Mouse (Mus musculus) stomach, embryonic 15.5 days (tissue): ENCODE measurements around the gene Park7. TPM values are rescaled to one million over a fixed set of nuclear protein-coding genes. Genes with fewer than 3 reads are reported as not detected.
A peak's percentile ranks its signal among the peaks of the same experiment; 100 is the strongest.

Experiments used
- ATAC-seq: fragments of 200-750 bp; cut with Nextera tagmentation; 2 replicates; pipeline ENCODE4 v1.8.0; 2017; ENCODE audit warnings: low read depth, moderate number of reproducible peaks, moderate TSS enrichment; ENCODE audit not compliant: insufficient read depth, low FRiP score
- H3K27ac ChIP-seq: fragments of 300-500 bp; sonication (generic); 2 replicates; pipeline ENCODE4 v1.5.1; 2015; ENCODE audit warnings: mild to moderate bottlenecking, inconsistent platforms
- H3K27me3 ChIP-seq: fragments of 300-500 bp; sonication (generic); replicated peaks from 2 replicates; pipeline ENCODE4 v1.6.1; 2015; ENCODE audit warnings: inconsistent platforms
- H3K36me3 ChIP-seq: fragments of 300-500 bp; sonication (generic); 2 replicates; pipeline ENCODE4 v1.6.1; 2015; ENCODE audit warnings: inconsistent platforms
- H3K4me1 ChIP-seq: fragments of 300-500 bp; sonication (generic); 2 replicates; pipeline ENCODE4 v1.6.1; 2015; ENCODE audit warnings: inconsistent platforms
- H3K4me2 ChIP-seq: fragments of 300-500 bp; sonication (generic); 2 replicates; pipeline ENCODE4 v1.6.1; 2015; ENCODE audit warnings: mild to moderate bottlenecking, inconsistent platforms
- H3K4me3 ChIP-seq: fragments of 300-500 bp; sonication (generic); replicated peaks from 2 replicates; pipeline ENCODE4 v1.5.1; 2015; ENCODE audit warnings: inconsistent platforms
- H3K9ac ChIP-seq: fragments of 300-500 bp; sonication (generic); 2 replicates; pipeline ENCODE4 v1.6.1; 2015; ENCODE audit warnings: inconsistent platforms
- H3K9me3 ChIP-seq: fragments of 300-500 bp; sonication (generic); 2 replicates; pipeline ENCODE4 v1.6.1; 2016; ENCODE audit warnings: inconsistent platforms
- WGBS: fragments of 180-500 bp; shearing (Covaris S2); methylation state at CpG from one replicate; pipeline ENCODE4 v1.1.7; 2015; 5-methylcytosine and 5-hydroxymethylcytosine counted together
- polyA plus RNA-seq: library from polyadenylated mRNA; unstranded; fragments of >200 nt; fragmentation: Nextera tagmentation; extraction: Ambion mirVana; gene quantifications from 2 replicates; pipeline ENCODE4 v1.2.1, GENCODE M21; 2015

Park7 gene
- polyA plus RNA-seq, 1 experiment from 2014 or later, result 424 TPM

GRCm38 (mm10) chr4:150870963-150871391 is 43.3 kb downstream of the Park7 start:
- 0 out of 2 replicates have a peak, but pooled peaks have one; percentile 36 for ATAC-seq
- H3K4me2 ChIP-seq, result no peak overlapping the region
- no peaks in the 10 kb centered on the region for H3K9me3 ChIP-seq
- H3K27ac ChIP-seq, result peak overlapping the region; percentile 81
- peaks cover 27% of the 10 kb centered on the region for H3K4me1 ChIP-seq
- no peak overlapping the region for H3K4me3 ChIP-seq
- H3K36me3 ChIP-seq, result peaks cover 16% of the 10 kb centered on the region
- 65% methylated on average over 13 of the region's 13 CpGs for whole genome bisulfite sequencing
- H3K27me3 ChIP-seq, result no peaks in the 10 kb centered on the region
- no peak overlapping the region for H3K9ac ChIP-seq

- Histone ChIP-seq H3K9me3 (no peaks in the 10 kb centered on the region), H3K27ac (peak overlapping the region; percentile 81; the same call in 1 of the 2 replicates), H3K36me3 (peaks cover 27% of the 10 kb centered on the region), H3K4me3 (no peak overlapping the region), H3K4me1 (peaks cover 27% of the 10 kb centered on the region), H3K27me3 (no peaks in the 10 kb centered on the region), H3K9ac (no peak overlapping the region), H3K4me2 (no peak overlapping the region)
- no peak for ATAC-seq
- 44% methylated on average over 17 of the region's 17 CpGs for WGBS
Measured at GRCm38 (mm10) chr4:150869276-150870197, 44.7 kb downstream of the Park7 start.

GRCm38 (mm10) chr4:150868859-150869258 is 45.4 kb downstream of the Park7 start:
- H3K27me3 ChIP-seq, result no peaks in the 10 kb centered on the region
- no peaks in the 10 kb centered on the region for H3K9me3 ChIP-seq
- no peak for ATAC-seq
- WGBS, result 77% methylated on average over 2 of the region's 2 CpGs
- no peak overlapping the region for H3K4me2 ChIP-seq
- no peak overlapping the region for H3K9ac ChIP-seq
- peaks cover 27% of the 10 kb centered on the region for H3K36me3 ChIP-seq
- H3K4me1 ChIP-seq, result peaks cover 27% of the 10 kb centered on the region
- 0 out of 2 replicates have a peak overlapping the region, but pooled peaks have one; percentile 9 for H3K27ac ChIP-seq
- no peak overlapping the region for H3K4me3 ChIP-seq

GRCm38 (mm10) chr4:150868161-150868560 is 46.1 kb downstream of the Park7 start:
- no peak overlapping the region for H3K27ac ChIP-seq
- H3K9me3 ChIP-seq, result no peaks in the 10 kb centered on the region
- H3K36me3 ChIP-seq, result peaks cover 27% of the 10 kb centered on the region
- ATAC-seq, result no peak
- no peaks in the 10 kb centered on the region for H3K27me3 ChIP-seq
- H3K4me1 ChIP-seq, result peaks cover 27% of the 10 kb centered on the region
- H3K4me3 ChIP-seq, result no peak overlapping the region
- 70% methylated on average over 6 of the region's 6 CpGs for WGBS
- no peak overlapping the region for H3K4me2 ChIP-seq
- no peak overlapping the region for H3K9ac ChIP-seq

DNA sequence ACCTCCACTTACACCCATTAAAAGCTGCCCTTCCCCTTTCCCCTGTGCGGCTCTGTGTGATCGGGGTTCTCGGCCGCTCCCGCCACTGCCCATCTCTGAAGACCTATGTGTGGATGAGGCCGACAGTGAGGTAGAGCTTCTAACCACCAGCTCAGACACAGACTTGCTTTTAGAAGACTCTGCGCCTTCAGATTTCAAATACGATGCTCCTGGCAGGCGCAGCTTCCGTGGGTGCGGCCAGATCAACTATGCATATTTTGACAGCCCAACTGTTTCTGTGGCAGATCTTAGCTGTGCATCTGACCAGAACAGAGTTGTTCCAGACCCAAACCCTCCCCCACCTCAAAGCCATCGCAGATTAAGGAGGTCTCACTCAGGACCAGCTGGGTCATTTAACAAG is 47.7 kb downstream of the Park7 start:
- Histone ChIP-seq H3K4me1 (peaks cover 17% of the 10 kb centered on the region), H3K9me3 (no peaks in the 10 kb centered on the region), H3K4me3 (no peak overlapping the region), H3K27me3 (no peaks in the 10 kb centered on the region), H3K36me3 (peaks cover 27% of the 10 kb centered on the region), H3K4me2 (no peak overlapping the region), H3K9ac (no peak overlapping the region), H3K27ac (no peak overlapping the region)
- 89% methylated on average over 12 of the region's 12 CpGs for WGBS
- no peak for ATAC-seq

GRCm38 (mm10) chr4:150866069-150866468 is 48.2 kb downstream of the Park7 start:
- Histone ChIP-seq H3K9me3 (no peaks in the 10 kb centered on the region), H3K27ac (no peak overlapping the region), H3K36me3 (peaks cover 27% of the 10 kb centered on the region), H3K4me1 (peaks cover 15% of the 10 kb centered on the region), H3K9ac (no peak overlapping the region), H3K4me3 (no peak overlapping the region), H3K27me3 (no peaks in the 10 kb centered on the region), H3K4me2 (no peak overlapping the region)
- ATAC-seq, result no peak
- WGBS, result 86% methylated on average over 11 of the region's 11 CpGs

GRCm38 (mm10) chr4:150865371-150865770 is 48.9 kb downstream of the Park7 start:
- Histone ChIP-seq H3K9me3 (no peaks in the 10 kb centered on the region), H3K27ac (no peak overlapping the region), H3K4me2 (no peak overlapping the region), H3K36me3 (peaks cover 27% of the 10 kb centered on the region), H3K4me3 (no peak overlapping the region), H3K9ac (no peak overlapping the region), H3K27me3 (no peaks in the 10 kb centered on the region), H3K4me1 (peaks cover 14% of the 10 kb centered on the region; the same call in 1 of the 2 replicates)
- no peak for ATAC-seq

DNA sequence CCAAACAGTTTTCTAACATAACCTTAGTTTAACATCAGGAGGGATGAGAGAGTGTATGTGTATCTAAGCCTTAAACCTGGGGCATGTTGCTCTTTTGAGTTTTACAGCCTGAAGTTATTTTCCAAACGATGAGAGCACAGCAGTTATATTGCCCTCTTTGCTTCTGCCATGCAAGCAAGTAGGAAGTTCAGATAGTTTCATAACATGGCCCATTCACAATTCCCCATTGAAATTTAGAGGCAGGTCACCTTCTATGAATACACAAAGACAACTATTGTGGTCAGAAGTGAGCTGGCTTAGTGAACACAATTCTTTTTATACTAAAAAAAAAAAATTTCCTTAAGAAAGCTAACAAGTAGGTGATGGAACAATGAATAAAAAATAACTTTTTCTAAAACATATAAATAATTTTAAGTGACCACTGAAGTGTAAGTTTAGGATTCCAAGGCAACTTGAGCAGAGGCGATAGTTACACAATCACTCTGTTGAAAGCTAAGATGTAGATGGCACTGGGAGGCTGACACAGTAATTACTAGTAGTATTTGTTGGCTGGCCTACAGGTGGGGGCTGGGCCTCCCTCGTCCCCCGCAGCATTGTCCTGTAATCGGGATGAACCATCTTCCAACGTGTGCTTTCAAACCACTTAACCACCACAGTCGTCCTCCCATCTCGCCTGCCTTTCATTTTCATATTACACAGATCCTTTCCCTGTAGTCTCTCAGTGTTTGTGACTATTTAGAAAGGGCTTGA is 51.4 kb downstream of the Park7 start:
- no peak overlapping the region for H3K27ac ChIP-seq
- ATAC-seq, result no peak
- WGBS, result 63% methylated on average over 8 of the region's 8 CpGs

GRCm38 (mm10) chr4:150861161-150861560 is 53.1 kb downstream of the Park7 start:
- Histone ChIP-seq H3K27ac (peak overlapping the region; percentile 28; the same call in 1 of the 2 replicates), H3K4me1 (no peaks in the 10 kb centered on the region; the same call in 1 of the 2 replicates)
- 86% methylated on average over 2 of the region's 2 CpGs for WGBS

More for the DNA sequence above, 51.4 kb downstream of the Park7 start:
- no peak overlapping the region for H3K4me2 ChIP-seq
- H3K4me1 ChIP-seq, result no peaks in the 10 kb centered on the region
- H3K36me3 ChIP-seq, result peaks cover 27% of the 10 kb centered on the region
- H3K27me3 ChIP-seq, result no peaks in the 10 kb centered on the region
- no peaks in the 10 kb centered on the region for H3K9me3 ChIP-seq
- H3K4me3 ChIP-seq, result no peak overlapping the region
- H3K9ac ChIP-seq, result no peak overlapping the region

DNA sequence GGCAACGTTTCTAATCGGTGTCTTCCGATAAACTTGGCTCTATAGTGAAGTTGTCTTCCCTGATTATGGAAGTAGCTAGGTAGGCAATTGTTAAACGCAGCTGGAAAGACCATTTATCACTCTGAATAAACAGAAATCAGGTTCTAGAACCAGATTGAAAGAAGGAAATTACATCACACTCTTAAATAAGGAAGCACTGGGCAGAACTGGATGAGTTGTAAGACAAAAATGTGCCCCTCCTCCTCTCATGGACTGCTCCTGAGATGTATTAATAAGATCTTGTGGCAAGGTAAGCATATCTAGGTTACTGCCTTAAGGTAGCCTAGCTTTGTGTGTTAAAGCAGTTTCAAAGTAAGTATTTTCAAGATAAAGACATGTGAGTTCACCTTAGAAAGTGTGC is 53.7 kb downstream of the Park7 start:
- H3K27ac ChIP-seq, result peak overlapping the region; percentile 26; the same call in 1 of the 2 replicates
- no peaks in the 10 kb centered on the region for H3K27me3 ChIP-seq
- no peak overlapping the region for H3K4me2 ChIP-seq
- no peaks in the 10 kb centered on the region; the same call in 1 of the 2 replicates for H3K4me1 ChIP-seq
- WGBS, result 41% methylated on average over 4 of the region's 4 CpGs
- H3K9me3 ChIP-seq, result no peaks in the 10 kb centered on the region
- no peak for ATAC-seq
- H3K4me3 ChIP-seq, result no peak overlapping the region
- H3K9ac ChIP-seq, result no peak overlapping the region
- peaks cover 6% of the 10 kb centered on the region for H3K36me3 ChIP-seq

More at GRCm38 (mm10) chr4:150861161-150861560, 53.1 kb downstream of the Park7 start:
- no peak overlapping the region for H3K4me2 ChIP-seq
- no peaks in the 10 kb centered on the region for H3K27me3 ChIP-seq
- no peaks in the 10 kb centered on the region for H3K9me3 ChIP-seq
- H3K4me3 ChIP-seq, result no peak overlapping the region
- no peak for ATAC-seq
- H3K36me3 ChIP-seq, result peaks cover 13% of the 10 kb centered on the region
- H3K9ac ChIP-seq, result no peak overlapping the region

- no peaks in the 10 kb centered on the region for H3K9me3 ChIP-seq
- under 1% methylated on average over 36 of the region's 43 CpGs for WGBS
- ATAC-seq, result no peak; the same call in 1 of the 2 replicates
- H3K4me2 ChIP-seq, result peak overlapping the region; percentile 71
- H3K36me3 ChIP-seq, result no peaks in the 10 kb centered on the region
- no peaks in the 10 kb centered on the region for H3K27me3 ChIP-seq
- peak overlapping the region; percentile 90 for H3K9ac ChIP-seq
- H3K27ac ChIP-seq, result peak overlapping the region; percentile 99
- H3K4me3 ChIP-seq, result peak overlapping the region; percentile 89
- H3K4me1 ChIP-seq, result peaks cover 5% of the 10 kb centered on the region; the same call in 1 of the 2 replicates
Measured at GRCm38 (mm10) chr4:150855346-150855745, 58.9 kb downstream of the Park7 start.
